Mouse (Mus musculus): ENCODE data around the gene Stx6. TPM values are rescaled to one million over a fixed set of nuclear protein-coding genes. Genes with fewer than 3 reads are reported as not detected.
A peak's percentile ranks its signal among the peaks of the same experiment; 100 is the strongest.
"Not testable (repeated sequence)": the region's sequence is repeated elsewhere in the genome, so short reads cannot be mapped to it uniquely, and the experiment has no call there.

Stx6 gene
- polyA plus RNA-seq, 1 experiment from 2014 or later, result 48.7 TPM

- H3K9me3 ChIP-seq, result no peaks in the 10 kb centered on the region
- no peaks in the 10 kb centered on the region for H3K27me3 ChIP-seq (replicated peaks)
- peaks cover 17% of the 10 kb centered on the region for H3K4me1 ChIP-seq
- H3K4me2 ChIP-seq, result no peak overlapping the region
- no peak overlapping the region for H3K4me3 ChIP-seq
- H3K9ac ChIP-seq, result no peak overlapping the region
- no peak for ATAC-seq (ENCODE audit: extremely low read depth, insufficient number of reproducible peaks, low FRiP score, low TSS enrichment)
- no peak overlapping the region for H3K27ac ChIP-seq (replicated peaks)
- H3K36me3 ChIP-seq, result peaks cover 7% of the 10 kb centered on the region
Measured at GRCm38 (mm10) chr1:155169935-155170334, 11.4 kb downstream of the Stx6 start.

- no peak for ATAC-seq (ENCODE audit: extremely low read depth, insufficient number of reproducible peaks, low FRiP score, low TSS enrichment)
- Histone ChIP-seq H3K4me3 (no peak overlapping the region), H3K4me2 (no peak overlapping the region), H3K9me3 (no peaks in the 10 kb centered on the region), H3K9ac (no peak overlapping the region), H3K27ac (replicated peaks) (no peak overlapping the region), H3K36me3 (peaks cover 33% of the 10 kb centered on the region), H3K4me1 (peaks cover 10% of the 10 kb centered on the region), H3K27me3 (replicated peaks) (no peaks in the 10 kb centered on the region)
- 88% methylated on average over 3 of the region's 3 CpGs for WGBS
Measured at GRCm38 (mm10) chr1:155172895-155173643, 14.6 kb downstream of the Stx6 start.

GRCm38 (mm10) chr1:155173644-155174016 is 15.1 kb downstream of the Stx6 start:
- not testable (repeated sequence) for H3K27ac ChIP-seq (replicated peaks); H3K4me2 ChIP-seq; H3K9ac ChIP-seq; H3K27me3 ChIP-seq (replicated peaks); H3K9me3 ChIP-seq; ATAC-seq (ENCODE audit: extremely low read depth, insufficient number of reproducible peaks, low FRiP score, low TSS enrichment); H3K4me3 ChIP-seq
- Histone ChIP-seq H3K4me1 (peaks cover 10% of the 10 kb centered on the region), H3K36me3 (peaks cover 35% of the 10 kb centered on the region)
- 87% methylated on average over 1 of the region's 1 CpGs for WGBS

GRCm38 (mm10) chr1:155174424-155174823 is 15.9 kb downstream of the Stx6 start:
- 75% methylated on average over 1 of the region's 1 CpGs for WGBS
- Histone ChIP-seq H3K27ac (replicated peaks) (no peak overlapping the region), H3K4me1 (peaks cover 9% of the 10 kb centered on the region), H3K9me3 (no peaks in the 10 kb centered on the region), H3K4me3 (no peak overlapping the region), H3K9ac (no peak overlapping the region), H3K36me3 (peaks cover 42% of the 10 kb centered on the region), H3K4me2 (no peak overlapping the region), H3K27me3 (replicated peaks) (no peaks in the 10 kb centered on the region)
- no peak for ATAC-seq (ENCODE audit: extremely low read depth, insufficient number of reproducible peaks, low FRiP score, low TSS enrichment)

- Histone ChIP-seq H3K27ac (replicated peaks) (no peak overlapping the region), H3K9me3 (no peaks in the 10 kb centered on the region), H3K4me1 (peaks cover 6% of the 10 kb centered on the region), H3K4me2 (no peak overlapping the region), H3K36me3 (peaks cover 64% of the 10 kb centered on the region), H3K27me3 (replicated peaks) (no peaks in the 10 kb centered on the region), H3K4me3 (no peak overlapping the region), H3K9ac (no peak overlapping the region)
- no peak for ATAC-seq (ENCODE audit: extremely low read depth, insufficient number of reproducible peaks, low FRiP score, low TSS enrichment)
- WGBS, result 79% methylated on average over 2 of the region's 2 CpGs
Measured at GRCm38 (mm10) chr1:155178192-155178924, 19.8 kb downstream of the Stx6 start.

- Histone ChIP-seq H3K27ac (replicated peaks) (no peak overlapping the region), H3K27me3 (replicated peaks) (no peaks in the 10 kb centered on the region), H3K4me3 (no peak overlapping the region), H3K9ac (no peak overlapping the region), H3K9me3 (no peaks in the 10 kb centered on the region), H3K36me3 (peaks cover 56% of the 10 kb centered on the region), H3K4me1 (peaks cover 16% of the 10 kb centered on the region), H3K4me2 (no peak overlapping the region)
- WGBS, result 63% methylated on average over 3 of the region's 3 CpGs
- no peak for ATAC-seq (ENCODE audit: extremely low read depth, insufficient number of reproducible peaks, low FRiP score, low TSS enrichment)
Measured at GRCm38 (mm10) chr1:155184191-155184590, 25.7 kb downstream of the Stx6 start.

GRCm38 (mm10) chr1:155188656-155189055 is 30.1 kb downstream of the Stx6 start:
- H3K27ac ChIP-seq (replicated peaks), result no peak overlapping the region
- peaks cover 74% of the 10 kb centered on the region for H3K36me3 ChIP-seq
- no peak overlapping the region for H3K9ac ChIP-seq
- no peak overlapping the region for H3K4me2 ChIP-seq
- WGBS, result 89% methylated on average over 4 of the region's 4 CpGs
- no peaks in the 10 kb centered on the region for H3K9me3 ChIP-seq
- H3K4me3 ChIP-seq, result no peak overlapping the region
- no peak for ATAC-seq (ENCODE audit: extremely low read depth, insufficient number of reproducible peaks, low FRiP score, low TSS enrichment)
- H3K27me3 ChIP-seq (replicated peaks), result no peaks in the 10 kb centered on the region
- peaks cover 22% of the 10 kb centered on the region for H3K4me1 ChIP-seq

GRCm38 (mm10) chr1:155191219-155191618 is 32.7 kb downstream of the Stx6 start:
- 68% methylated on average over 8 of the region's 8 CpGs for WGBS
- peaks cover 15% of the 10 kb centered on the region for H3K4me1 ChIP-seq
- 0 out of 2 replicates have a peak overlapping the region, but pooled peaks have one; percentile 14 for H3K27ac ChIP-seq (replicated peaks)
- ATAC-seq (ENCODE audit: extremely low read depth, insufficient number of reproducible peaks, low FRiP score, low TSS enrichment), result no peak
- no peak overlapping the region for H3K9ac ChIP-seq
- no peaks in the 10 kb centered on the region for H3K27me3 ChIP-seq (replicated peaks)
- peaks cover 91% of the 10 kb centered on the region for H3K36me3 ChIP-seq
- no peaks in the 10 kb centered on the region for H3K9me3 ChIP-seq
- no peak overlapping the region for H3K4me2 ChIP-seq
- H3K4me3 ChIP-seq, result no peak overlapping the region

GRCm38 (mm10) chr1:155191671-155192070 is 33.2 kb downstream of the Stx6 start:
- ATAC-seq (ENCODE audit: extremely low read depth, insufficient number of reproducible peaks, low FRiP score, low TSS enrichment), result no peak
- Histone ChIP-seq H3K9ac (no peak overlapping the region), H3K27me3 (replicated peaks) (no peaks in the 10 kb centered on the region), H3K36me3 (peaks cover 87% of the 10 kb centered on the region), H3K9me3 (no peaks in the 10 kb centered on the region), H3K4me2 (no peak overlapping the region), H3K4me1 (peaks cover 15% of the 10 kb centered on the region), H3K4me3 (no peak overlapping the region), H3K27ac (replicated peaks) (0 out of 2 replicates have a peak overlapping the region, but pooled peaks have one; percentile 14)
- 49% methylated on average over 2 of the region's 2 CpGs for WGBS

- H3K9ac ChIP-seq, result no peak overlapping the region
- no peaks in the 10 kb centered on the region for H3K27me3 ChIP-seq (replicated peaks)
- peaks cover 90% of the 10 kb centered on the region for H3K36me3 ChIP-seq
- H3K4me3 ChIP-seq, result no peak overlapping the region
- H3K9me3 ChIP-seq, result no peaks in the 10 kb centered on the region
- H3K4me2 ChIP-seq, result no peak overlapping the region
- H3K4me1 ChIP-seq, result peaks cover 15% of the 10 kb centered on the region
- no peak for ATAC-seq (ENCODE audit: extremely low read depth, insufficient number of reproducible peaks, low FRiP score, low TSS enrichment)
- H3K27ac ChIP-seq (replicated peaks), result no peak overlapping the region
- 67% methylated on average over 15 of the region's 15 CpGs for WGBS
Measured at GRCm38 (mm10) chr1:155192805-155193368, 34.4 kb downstream of the Stx6 start.

GRCm38 (mm10) chr1:155196691-155197090 is 38.2 kb downstream of the Stx6 start:
- Histone ChIP-seq H3K9ac (no peak overlapping the region), H3K27ac (replicated peaks) (no peak overlapping the region), H3K4me2 (no peak overlapping the region), H3K36me3 (peaks cover 84% of the 10 kb centered on the region), H3K9me3 (no peaks in the 10 kb centered on the region), H3K4me1 (peaks cover 32% of the 10 kb centered on the region), H3K27me3 (replicated peaks) (no peaks in the 10 kb centered on the region), H3K4me3 (no peak overlapping the region)
- ATAC-seq (ENCODE audit: extremely low read depth, insufficient number of reproducible peaks, low FRiP score, low TSS enrichment), result no peak
- WGBS, result 79% methylated on average over 4 of the region's 4 CpGs
